Mouse (Mus musculus) liver, embryonic 15.5 days (tissue): ENCODE data around the gene D6Ertd527e. TPM values are rescaled to one million over a fixed set of nuclear protein-coding genes. Genes with fewer than 3 reads are reported as not detected.
A peak's percentile ranks its signal among the peaks of the same experiment; 100 is the strongest.

Experiments used
- ATAC-seq: fragments of 200-750 bp; cut with Nextera tagmentation; 2 replicates; pipeline ENCODE4 v1.8.0; 2017; ENCODE audit warnings: moderate number of reproducible peaks, mild to moderate bottlenecking, moderate library complexity; ENCODE audit not compliant: insufficient read depth
- H3K27ac ChIP-seq: fragments of 300-500 bp; sonication (generic); replicated peaks from 2 replicates; pipeline ENCODE4 v1.5.1; 2015; ENCODE audit warnings: mild to moderate bottlenecking, inconsistent platforms
- H3K27me3 ChIP-seq: fragments of 300-500 bp; sonication (generic); 2 replicates; pipeline ENCODE4 v1.6.1; 2015; ENCODE audit warnings: mild to moderate bottlenecking, inconsistent platforms
- H3K36me3 ChIP-seq: fragments of 300-500 bp; sonication (generic); replicated peaks from 2 replicates; pipeline ENCODE4 v1.6.1; 2015; ENCODE audit warnings: moderate library complexity, mild to moderate bottlenecking, inconsistent platforms
- H3K4me1 ChIP-seq: fragments of 300-500 bp; sonication (generic); replicated peaks from 2 replicates; pipeline ENCODE4 v1.6.1; 2015; ENCODE audit warnings: inconsistent platforms
- H3K4me2 ChIP-seq: fragments of 300-500 bp; sonication (generic); 2 replicates; pipeline ENCODE4 v1.6.1; 2015; ENCODE audit warnings: moderate library complexity, mild to moderate bottlenecking, inconsistent platforms
- H3K4me3 ChIP-seq: fragments of 300-500 bp; sonication (generic); replicated peaks from 2 replicates; pipeline ENCODE4 v1.5.1; 2015; ENCODE audit warnings: mild to moderate bottlenecking, inconsistent platforms
- H3K9ac ChIP-seq: fragments of 300-500 bp; sonication (generic); 2 replicates; pipeline ENCODE4 v1.6.1; 2015; ENCODE audit warnings: moderate library complexity, mild to moderate bottlenecking, inconsistent platforms
- H3K9me3 ChIP-seq: fragments of 300-500 bp; sonication (generic); replicated peaks from 2 replicates; pipeline ENCODE4 v1.6.1; 2016; ENCODE audit warnings: inconsistent platforms
- WGBS: fragments of 180-500 bp; shearing (Covaris S2); methylation state at CpG from one replicate; pipeline ENCODE4 v1.1.7; 2015; ENCODE audit warnings: mixed read lengths; ENCODE audit not compliant: insufficient replicate concordance; 5-methylcytosine and 5-hydroxymethylcytosine counted together
- polyA plus RNA-seq: library from polyadenylated mRNA; unstranded; fragments of >200 nt; fragmentation: Nextera tagmentation; extraction: Ambion mirVana; gene quantifications from 2 replicates; pipeline ENCODE4 v1.2.1, GENCODE M21; 2015

D6Ertd527e gene
- not detected in 2 replicates for polyA plus RNA-seq

DNA sequence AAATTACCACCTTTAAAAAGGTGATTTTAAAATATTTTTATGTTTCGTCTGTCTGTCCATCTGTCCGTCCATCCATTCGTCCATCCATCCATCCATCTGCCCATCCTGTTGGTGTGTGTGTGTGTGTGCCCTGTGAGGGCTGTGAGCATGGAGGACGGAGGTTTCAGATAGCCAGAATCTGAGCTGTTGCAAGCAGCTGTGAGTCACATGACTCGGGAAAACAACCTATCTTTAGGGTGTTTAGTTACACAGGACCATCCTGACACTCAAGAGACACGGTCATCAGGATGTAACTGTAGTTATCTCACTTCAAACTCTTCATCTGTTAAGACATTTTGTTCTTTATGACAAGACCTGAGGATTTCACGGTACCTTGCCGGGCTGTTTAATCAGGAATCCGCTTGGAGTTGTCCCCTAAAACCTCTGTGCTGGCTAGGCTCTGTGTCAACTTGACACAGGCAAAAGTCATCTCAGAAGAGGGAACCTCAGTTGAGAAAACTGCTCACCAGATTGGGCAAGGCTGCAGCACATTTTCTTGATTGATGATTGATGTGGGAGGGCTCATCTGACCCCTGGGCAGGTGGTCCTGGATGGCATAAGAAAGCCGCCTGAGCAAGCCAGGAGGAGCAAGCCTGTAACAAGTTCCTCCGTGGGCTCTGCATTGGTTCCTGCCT, at the start of gene D6Ertd527e:
Gene D6Ertd527e, plus strand, starts transcription at position 624 of the 674 bp plus-strand sequence.
- no peak for ATAC-seq
- 0 out of 2 replicates have a peak, but pooled peaks cover 4% of the 10 kb centered on the region for H3K27me3 ChIP-seq
- H3K4me1 ChIP-seq, result peaks cover 8% of the 10 kb centered on the region
- H3K9me3 ChIP-seq, result no peaks in the 10 kb centered on the region
- 59% methylated on average over 11 of the region's 11 CpGs for WGBS
- no peaks in the 10 kb centered on the region for H3K36me3 ChIP-seq
- no peak within 1 kb of the TSS for H3K27ac ChIP-seq
- no peak within 1 kb of the TSS for H3K4me2 ChIP-seq
- H3K4me3 ChIP-seq, result no peak within 1 kb of the TSS
- no peak within 1 kb of the TSS for H3K9ac ChIP-seq

DNA sequence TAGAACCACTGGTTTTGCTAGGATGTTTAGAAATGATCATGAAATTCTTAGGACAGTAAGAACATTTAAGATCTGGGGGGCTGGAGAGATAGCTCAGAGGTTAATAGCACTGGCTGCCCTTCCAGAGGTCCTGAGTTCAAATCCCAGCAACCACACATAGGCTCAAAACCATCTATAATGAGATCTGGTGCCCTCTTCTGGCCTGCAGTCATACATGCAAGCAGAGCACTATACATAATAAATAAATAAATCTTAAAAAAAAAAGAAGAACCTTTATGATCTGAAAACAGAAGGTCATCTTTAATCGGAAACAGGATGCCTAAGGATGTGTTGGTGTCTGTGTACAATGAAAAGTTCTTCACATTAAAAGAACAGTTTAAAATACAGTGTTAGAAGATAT, 44.8 kb upstream of the D6Ertd527e start:
- Histone ChIP-seq H3K36me3 (peaks cover 78% of the 10 kb centered on the region), H3K27me3 (no peaks in the 10 kb centered on the region), H3K4me3 (no peak overlapping the region), H3K9ac (no peak overlapping the region), H3K4me2 (no peak overlapping the region), H3K4me1 (no peaks in the 10 kb centered on the region), H3K9me3 (no peaks in the 10 kb centered on the region), H3K27ac (no peak overlapping the region)
- no peak for ATAC-seq
- 70% methylated on average over 1 of the region's 1 CpGs for WGBS

DNA sequence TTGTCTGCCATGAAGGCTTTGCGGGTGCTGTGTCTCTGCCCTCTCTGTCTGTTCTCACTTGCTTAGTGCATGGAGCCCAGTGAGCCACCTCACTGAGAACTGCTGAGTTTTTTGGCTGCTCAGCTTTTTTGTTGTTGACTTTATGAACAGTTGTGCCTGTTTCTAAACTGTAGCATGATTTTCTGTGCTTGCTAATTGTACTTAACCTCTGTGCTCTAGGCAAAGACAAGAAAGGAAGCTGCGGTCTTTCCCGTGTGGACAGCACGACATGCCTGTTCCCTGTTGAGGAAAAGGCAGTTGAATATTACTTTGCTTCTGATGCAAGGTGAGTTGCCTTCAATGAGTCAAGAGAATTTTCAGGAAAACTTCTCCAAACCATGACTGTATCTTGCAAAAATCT, 41.0 kb upstream of the D6Ertd527e start:
- H3K4me3 ChIP-seq, result no peak overlapping the region
- H3K9ac ChIP-seq, result no peak overlapping the region
- H3K4me1 ChIP-seq, result peaks cover 6% of the 10 kb centered on the region
- peaks cover 71% of the 10 kb centered on the region for H3K36me3 ChIP-seq
- 85% methylated on average over 4 of the region's 4 CpGs for WGBS
- H3K4me2 ChIP-seq, result no peak overlapping the region
- no peak overlapping the region for H3K27ac ChIP-seq
- no peaks in the 10 kb centered on the region for H3K9me3 ChIP-seq
- H3K27me3 ChIP-seq, result no peaks in the 10 kb centered on the region
- ATAC-seq, result no peak

DNA sequence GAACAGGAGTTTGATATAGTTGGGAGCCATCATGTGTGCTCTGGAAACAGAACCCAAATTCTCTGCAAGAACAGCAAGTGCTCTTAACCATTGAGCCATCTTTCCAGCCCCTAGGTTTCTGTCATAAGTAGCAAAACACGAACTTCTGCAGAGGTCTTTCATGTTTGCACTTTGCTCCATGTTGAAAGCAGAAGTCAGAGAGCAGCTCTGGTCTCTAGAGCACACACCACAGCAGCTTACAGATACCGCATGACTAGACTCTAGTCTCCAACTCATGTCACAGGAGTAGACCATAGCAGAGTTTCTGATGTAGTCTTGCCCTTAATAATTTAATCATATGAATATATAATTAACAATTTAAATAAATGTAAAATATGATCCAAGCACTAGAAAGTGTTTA, 36.3 kb upstream of the D6Ertd527e start:
- Histone ChIP-seq H3K4me3 (no peak overlapping the region), H3K36me3 (peaks cover 66% of the 10 kb centered on the region), H3K27ac (no peak overlapping the region), H3K4me1 (peaks cover 25% of the 10 kb centered on the region), H3K9me3 (no peaks in the 10 kb centered on the region), H3K9ac (no peak overlapping the region), H3K27me3 (no peaks in the 10 kb centered on the region), H3K4me2 (no peak overlapping the region)
- no peak for ATAC-seq
- WGBS, result 47% methylated on average over 2 of the region's 2 CpGs

DNA sequence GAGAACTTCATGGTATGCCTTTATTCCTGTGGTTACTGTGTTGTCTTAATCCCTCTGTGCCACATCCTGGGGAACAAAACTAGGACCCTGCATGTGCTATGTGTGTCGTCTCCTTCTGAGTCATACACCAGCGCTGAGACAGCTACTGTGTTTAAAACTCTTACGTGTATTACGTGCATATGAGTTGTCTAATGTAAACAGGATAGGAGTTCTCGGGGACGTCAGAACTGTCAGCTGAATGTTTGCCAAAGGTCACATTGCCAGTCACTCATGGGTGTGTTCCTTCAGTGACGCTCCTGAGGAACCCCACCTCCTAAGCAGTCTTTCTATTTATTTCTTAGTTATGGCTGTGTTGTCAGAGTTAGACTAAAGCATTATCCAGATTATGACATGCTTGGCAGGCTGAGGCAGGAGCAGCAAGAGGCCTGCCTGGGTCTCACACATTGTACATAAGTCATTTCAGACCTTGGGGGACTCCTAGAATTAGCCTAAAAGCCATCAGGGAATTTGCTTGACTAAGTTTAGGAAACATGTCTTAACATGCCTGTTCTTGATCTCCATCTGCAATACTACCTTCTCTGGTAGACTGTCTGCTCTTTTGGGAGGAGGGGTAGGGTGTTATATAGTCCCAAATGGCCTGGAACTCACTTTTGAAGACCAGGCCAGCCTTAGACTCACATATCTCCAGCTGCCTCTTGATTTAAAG, 35.2 kb upstream of the D6Ertd527e start:
- no peaks in the 10 kb centered on the region for H3K9me3 ChIP-seq
- H3K4me2 ChIP-seq, result no peak overlapping the region
- H3K4me1 ChIP-seq, result peaks cover 27% of the 10 kb centered on the region
- H3K27ac ChIP-seq, result no peak overlapping the region
- no peak overlapping the region for H3K4me3 ChIP-seq
- ATAC-seq, result no peak
- no peak overlapping the region for H3K9ac ChIP-seq
- WGBS, result 58% methylated on average over 7 of the region's 7 CpGs
- no peaks in the 10 kb centered on the region for H3K27me3 ChIP-seq
- peaks cover 63% of the 10 kb centered on the region for H3K36me3 ChIP-seq

DNA sequence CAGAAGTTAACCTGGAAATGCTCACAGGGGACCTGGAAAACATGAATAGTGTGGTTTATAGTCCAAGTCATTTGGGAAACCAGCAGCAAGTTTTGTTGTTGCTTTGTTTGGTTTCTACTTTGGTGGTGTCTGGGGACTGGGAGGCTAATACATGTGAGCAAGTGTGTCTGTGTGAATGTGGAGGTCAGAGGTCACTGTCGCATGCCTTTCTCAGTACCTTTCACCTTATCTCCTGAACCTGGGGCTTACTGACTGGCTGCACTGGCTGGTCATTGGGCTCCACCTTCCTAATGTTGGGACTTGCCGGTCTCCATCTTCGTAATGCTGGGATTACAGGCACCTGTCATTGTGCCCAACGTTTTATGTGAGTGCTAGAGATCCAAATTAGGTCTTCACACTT, 33.9 kb upstream of the D6Ertd527e start:
- ATAC-seq, result no peak
- no peak overlapping the region for H3K27ac ChIP-seq
- no peaks in the 10 kb centered on the region for H3K27me3 ChIP-seq
- peaks cover 54% of the 10 kb centered on the region for H3K36me3 ChIP-seq
- H3K4me3 ChIP-seq, result no peak overlapping the region
- no peak overlapping the region for H3K4me2 ChIP-seq
- H3K9ac ChIP-seq, result no peak overlapping the region
- WGBS, result 77% methylated on average over 4 of the region's 4 CpGs
- peaks cover 31% of the 10 kb centered on the region for H3K4me1 ChIP-seq
- H3K9me3 ChIP-seq, result no peaks in the 10 kb centered on the region

DNA sequence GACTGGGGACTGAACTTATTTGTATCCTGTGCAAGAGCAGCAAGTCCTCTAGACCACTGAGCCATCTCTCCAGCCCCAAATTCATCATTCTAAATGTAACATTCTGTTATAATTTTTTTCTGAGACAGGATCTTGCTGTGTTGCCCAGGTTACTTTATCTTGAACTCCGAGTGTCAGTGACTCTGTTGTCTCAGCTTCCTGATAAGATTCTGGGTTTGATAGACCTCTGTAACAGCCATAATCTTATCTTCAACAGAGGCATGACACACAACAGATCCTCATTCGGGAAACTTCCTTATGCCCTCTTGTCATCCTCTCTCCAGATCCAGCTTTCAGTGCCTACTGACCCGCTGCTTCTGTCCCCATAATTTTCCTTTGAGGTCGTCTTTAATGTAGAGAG, 31.8 kb upstream of the D6Ertd527e start:
- peaks cover 54% of the 10 kb centered on the region for H3K36me3 ChIP-seq
- H3K4me2 ChIP-seq, result no peak overlapping the region
- peaks cover 30% of the 10 kb centered on the region for H3K4me1 ChIP-seq
- no peak overlapping the region for H3K27ac ChIP-seq
- no peak overlapping the region for H3K9ac ChIP-seq
- no peaks in the 10 kb centered on the region for H3K9me3 ChIP-seq
- 18% methylated on average over 4 of the region's 4 CpGs for WGBS
- ATAC-seq, result no peak
- H3K27me3 ChIP-seq, result no peaks in the 10 kb centered on the region
- H3K4me3 ChIP-seq, result no peak overlapping the region

DNA sequence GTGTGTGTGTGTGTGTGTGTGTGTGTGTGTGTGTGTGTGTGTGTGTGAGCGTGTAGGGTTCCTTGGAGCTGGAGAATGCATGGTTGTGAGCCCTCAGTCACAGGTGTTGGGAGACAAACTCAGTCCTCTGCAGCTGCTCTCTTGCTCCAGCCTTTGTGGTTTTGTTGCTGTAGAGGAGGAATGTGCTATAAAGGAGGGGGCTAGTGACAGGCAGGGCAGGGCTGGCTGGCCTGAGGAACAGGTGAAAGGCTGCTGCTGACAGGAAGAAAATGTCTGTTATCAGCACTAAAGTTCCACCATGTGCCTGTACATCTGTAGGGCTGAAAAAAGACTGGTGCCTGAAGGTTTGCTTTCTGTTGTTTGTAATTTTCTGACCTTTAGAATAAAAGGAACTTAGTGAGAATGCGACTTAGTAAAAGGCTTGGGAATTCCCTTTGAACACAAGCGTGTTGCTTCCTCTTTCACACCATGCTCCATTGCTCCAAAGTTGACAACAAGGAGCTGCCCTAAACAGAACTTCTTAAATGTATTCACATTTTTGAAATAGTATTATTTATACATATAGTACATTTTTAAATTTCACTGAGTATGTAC, 29.4 kb upstream of the D6Ertd527e start:
- H3K9ac ChIP-seq, result no peak overlapping the region
- WGBS, result 35% methylated on average over 3 of the region's 3 CpGs

DNA sequence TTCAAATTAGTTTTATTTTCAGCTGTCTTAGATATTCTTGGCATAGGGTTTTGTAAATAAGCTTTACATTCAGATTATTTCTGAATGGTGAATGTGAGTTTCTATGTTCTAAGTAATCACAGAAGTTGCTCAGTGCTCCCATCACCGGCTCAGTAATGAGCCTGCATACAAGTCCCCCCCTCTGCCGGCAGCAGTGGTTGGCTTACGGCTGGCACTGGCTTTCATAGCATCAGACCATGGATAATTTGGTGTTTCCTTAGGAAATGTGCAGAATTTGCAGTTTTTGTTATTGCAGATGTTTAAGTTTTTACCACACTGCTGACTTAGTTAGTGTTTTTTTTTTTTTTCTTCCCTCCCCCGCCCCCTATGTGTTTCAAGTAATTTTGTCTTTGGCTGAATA, 25.1 kb upstream of the D6Ertd527e start:
- H3K9me3 ChIP-seq, result no peaks in the 10 kb centered on the region
- 75% methylated on average over 4 of the region's 4 CpGs for WGBS
- peaks cover 55% of the 10 kb centered on the region for H3K36me3 ChIP-seq
- peaks cover 11% of the 10 kb centered on the region; the same call in 1 of the 2 replicates for H3K4me1 ChIP-seq
- no peak overlapping the region for H3K4me3 ChIP-seq
- no peak overlapping the region for H3K27ac ChIP-seq
- no peak overlapping the region for H3K9ac ChIP-seq
- no peak overlapping the region for H3K4me2 ChIP-seq
- no peaks in the 10 kb centered on the region for H3K27me3 ChIP-seq
- no peak for ATAC-seq

More for the DNA sequence above, 29.4 kb upstream of the D6Ertd527e start:
- peaks cover 20% of the 10 kb centered on the region for H3K4me1 ChIP-seq
- no peaks in the 10 kb centered on the region for H3K9me3 ChIP-seq
- no peak overlapping the region for H3K27ac ChIP-seq
- no peak overlapping the region for H3K4me3 ChIP-seq
- H3K4me2 ChIP-seq, result no peak overlapping the region
- 0 out of 2 replicates have a peak, but pooled peaks have one; percentile 34 for ATAC-seq
- H3K36me3 ChIP-seq, result peaks cover 56% of the 10 kb centered on the region
- no peaks in the 10 kb centered on the region for H3K27me3 ChIP-seq

DNA sequence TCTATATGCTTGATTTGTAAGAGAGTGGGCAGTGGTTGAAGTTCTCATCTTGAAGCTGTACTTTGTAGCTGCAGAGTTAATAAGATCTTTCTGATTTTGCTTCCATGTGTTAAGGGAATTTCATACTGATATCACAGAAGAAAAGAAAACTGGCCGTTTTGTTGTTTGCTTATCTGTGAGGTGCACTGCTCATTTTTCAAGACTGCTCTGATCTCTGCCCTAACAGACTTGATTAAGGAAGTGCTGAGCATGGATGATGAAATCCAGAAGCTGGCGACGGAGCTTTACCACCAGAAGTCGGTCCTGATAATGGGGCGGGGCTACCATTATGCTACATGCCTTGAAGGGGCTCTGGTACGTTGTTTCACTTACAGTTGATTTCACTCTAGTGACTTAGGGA, 19.5 kb upstream of the D6Ertd527e start:
- peaks cover 69% of the 10 kb centered on the region for H3K36me3 ChIP-seq
- H3K27ac ChIP-seq, result no peak overlapping the region
- peak; percentile 58 for ATAC-seq

DNA sequence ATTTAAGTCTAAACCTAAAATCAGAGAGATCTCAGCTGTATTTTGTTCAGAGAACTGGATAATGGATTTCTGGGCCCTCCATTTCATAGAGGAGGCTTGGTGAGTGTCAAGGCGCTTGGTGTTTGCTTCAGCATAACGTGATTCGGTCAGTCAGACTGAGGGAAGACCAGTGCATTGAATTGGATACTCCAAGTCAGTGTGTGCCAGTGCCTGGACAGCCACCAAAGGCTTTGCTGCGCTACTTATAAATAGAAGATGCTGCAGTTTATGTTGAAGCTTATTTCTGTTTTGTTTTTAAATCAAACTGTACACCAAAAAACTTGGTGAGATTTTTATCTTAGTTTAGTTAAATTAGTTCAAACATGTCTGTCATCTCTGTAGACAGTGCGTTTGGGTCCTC, 16.2 kb upstream of the D6Ertd527e start:
- H3K4me3 ChIP-seq, result no peak overlapping the region
- WGBS, result 72% methylated on average over 5 of the region's 5 CpGs
- H3K27me3 ChIP-seq, result no peaks in the 10 kb centered on the region
- H3K27ac ChIP-seq, result no peak overlapping the region
- no peaks in the 10 kb centered on the region for H3K9me3 ChIP-seq
- H3K9ac ChIP-seq, result no peak overlapping the region
- H3K4me1 ChIP-seq, result peaks cover 31% of the 10 kb centered on the region
- no peak overlapping the region for H3K4me2 ChIP-seq
- H3K36me3 ChIP-seq, result peaks cover 52% of the 10 kb centered on the region
- no peak for ATAC-seq

More for the DNA sequence above, 19.5 kb upstream of the D6Ertd527e start:
- H3K9ac ChIP-seq, result no peak overlapping the region
- no peak overlapping the region for H3K4me3 ChIP-seq
- no peaks in the 10 kb centered on the region for H3K27me3 ChIP-seq
- 22% methylated on average over 6 of the region's 6 CpGs for WGBS
- H3K4me1 ChIP-seq, result peaks cover 17% of the 10 kb centered on the region
- no peak overlapping the region for H3K4me2 ChIP-seq
- H3K9me3 ChIP-seq, result no peaks in the 10 kb centered on the region
